Mouse (Mus musculus): ENCODE measurements around the gene Vmn1r24. TPM values are rescaled to one million over a fixed set of nuclear protein-coding genes. Genes with fewer than 3 reads are reported as not detected.
"Not testable (repeated sequence)": the region's sequence is repeated elsewhere in the genome, so short reads cannot be mapped to it uniquely, and the experiment has no call there.

Vmn1r24 gene
- not detected in 2 replicates for polyA plus RNA-seq (2015; fragmentation: Nextera tagmentation; extraction: Ambion mirVana)

GRCm38 (mm10) chr6:57961403-57961802, at the start of gene Vmn1r24:
Gene Vmn1r24, minus strand, starts transcription at chr6:57961503.
- H3K4me2 ChIP-seq; H3K27ac ChIP-seq (replicated peaks); H3K4me1 ChIP-seq (replicated peaks); H3K4me3 ChIP-seq; H3K36me3 ChIP-seq; ATAC-seq (ENCODE audit: low FRiP score, low read depth); H3K9me3 ChIP-seq; H3K9ac ChIP-seq; H3K27me3 ChIP-seq: not testable (repeated sequence)
- 84% methylated on average over 1 of the region's 1 CpGs for WGBS

- 74% methylated on average over 3 of the region's 3 CpGs for WGBS
- ATAC-seq (ENCODE audit: low FRiP score, low read depth) = no peak
These were observed 19.4 kb upstream of the Vmn1r24 start, which contains the start of gene Vmn1r25 for GRCm38 (mm10) chr6:57980710-57981109. Gene Vmn1r25, minus strand, starts transcription at chr6:57980810.

GRCm38 (mm10) chr6:57926738-57927137, 34.6 kb downstream of the Vmn1r24 start, which contains the start of gene Vmn1r23:
Gene Vmn1r23, minus strand, starts transcription at chr6:57926838.
- H3K9ac ChIP-seq = no peak within 1 kb of the TSS
- no peak within 1 kb of the TSS for H3K4me3 ChIP-seq
- WGBS = 91% methylated on average over 1 of the region's 1 CpGs
- no peaks in the 10 kb centered on the region for H3K4me1 ChIP-seq (replicated peaks)
- H3K27ac ChIP-seq (replicated peaks) = no peak within 1 kb of the TSS
- H3K27me3 ChIP-seq = no peaks in the 10 kb centered on the region
- no peaks in the 10 kb centered on the region for H3K9me3 ChIP-seq
- no peaks in the 10 kb centered on the region for H3K36me3 ChIP-seq
- no peak for ATAC-seq (ENCODE audit: low FRiP score, low read depth)
- no peak within 1 kb of the TSS for H3K4me2 ChIP-seq

More at GRCm38 (mm10) chr6:57980710-57981109, 19.4 kb upstream of the Vmn1r24 start, which contains the start of gene Vmn1r25:
- Histone ChIP-seq H3K36me3 (no peaks in the 10 kb centered on the region), H3K27ac (replicated peaks) (no peak within 1 kb of the TSS), H3K4me2 (no peak within 1 kb of the TSS), H3K4me3 (no peak within 1 kb of the TSS), H3K9me3 (no peaks in the 10 kb centered on the region), H3K4me1 (replicated peaks) (no peaks in the 10 kb centered on the region), H3K27me3 (no peaks in the 10 kb centered on the region), H3K9ac (no peak within 1 kb of the TSS)

- H3K4me2 ChIP-seq = no peak within 1 kb of the TSS
- 97% methylated on average over 1 of the region's 1 CpGs for WGBS
- no peaks in the 10 kb centered on the region for H3K9me3 ChIP-seq
- H3K27ac ChIP-seq (replicated peaks) = no peak within 1 kb of the TSS
- no peak for ATAC-seq (ENCODE audit: low FRiP score, low read depth)
- no peak within 1 kb of the TSS for H3K4me3 ChIP-seq
- H3K27me3 ChIP-seq = no peaks in the 10 kb centered on the region
- no peaks in the 10 kb centered on the region for H3K4me1 ChIP-seq (replicated peaks)
- no peaks in the 10 kb centered on the region for H3K36me3 ChIP-seq
- no peak within 1 kb of the TSS for H3K9ac ChIP-seq
These were observed 53.4 kb downstream of the Vmn1r24 start, which contains the start of gene Vmn1r22 for GRCm38 (mm10) chr6:57907928-57908327. Gene Vmn1r22, minus strand, starts transcription at chr6:57908028.

Other genes with a start within 250 kb of the Vmn1r24 start
- 201 and 221 TPM in 2 replicates for gene Vopp1, start 136.3 kb downstream of the Vmn1r24 start, polyA plus RNA-seq (2015; fragmentation: Nextera tagmentation; extraction: Ambion mirVana)
- gene Vmn1r21, start 111.2 kb downstream of the Vmn1r24 start, polyA plus RNA-seq (2015; fragmentation: Nextera tagmentation; extraction: Ambion mirVana) = not detected in 2 replicates
- not detected in 2 replicates for gene Vmn1r22, start 53.5 kb downstream of the Vmn1r24 start, polyA plus RNA-seq (2015; fragmentation: Nextera tagmentation; extraction: Ambion mirVana)
- gene Vmn1r23, start 34.7 kb downstream of the Vmn1r24 start, polyA plus RNA-seq (2015; fragmentation: Nextera tagmentation; extraction: Ambion mirVana) = not detected in 2 replicates
- not detected in 2 replicates for gene Vmn1r25, start 19.3 kb upstream of the Vmn1r24 start, polyA plus RNA-seq (2015; fragmentation: Nextera tagmentation; extraction: Ambion mirVana)
- gene Vmn1r26, start 53.7 kb upstream of the Vmn1r24 start, polyA plus RNA-seq (2015; fragmentation: Nextera tagmentation; extraction: Ambion mirVana) = not detected in 2 replicates